Mouse (Mus musculus): ENCODE measurements at regions not wholly inside any gene's neighbourhood (a gene's known extent, or its start where the extent isn't known, plus 50 kb on each side); places are given as distances from the start of the nearest gene placed in this dataset.

DNA sequence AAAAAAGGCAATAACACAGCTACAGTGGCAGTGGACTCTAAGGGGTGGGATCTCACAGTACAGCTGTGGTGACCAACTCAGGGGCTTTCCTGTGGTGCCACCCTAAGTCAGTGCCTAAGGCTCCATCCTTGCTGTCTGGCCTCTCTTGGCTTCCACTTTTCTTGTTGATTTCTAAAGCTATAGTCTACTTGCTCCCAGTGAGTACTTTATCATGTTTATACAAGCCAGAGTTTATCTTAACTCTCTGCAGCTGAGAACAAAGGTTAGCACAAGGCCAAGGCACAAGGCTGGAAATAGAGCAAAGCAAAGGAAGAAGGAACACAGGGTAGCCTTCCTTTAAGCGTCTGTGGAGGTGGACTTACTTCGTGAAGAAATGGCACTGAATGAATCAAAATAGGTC lies 417.5 kb downstream of the Hsfy2 start:
- no peak for DNase-seq (ENCODE audit: extremely low spot score in 1 of 2, low spot score in 2 of 2)
- intact Hi-C loops (cut with DNase I) = no loop called here

DNA sequence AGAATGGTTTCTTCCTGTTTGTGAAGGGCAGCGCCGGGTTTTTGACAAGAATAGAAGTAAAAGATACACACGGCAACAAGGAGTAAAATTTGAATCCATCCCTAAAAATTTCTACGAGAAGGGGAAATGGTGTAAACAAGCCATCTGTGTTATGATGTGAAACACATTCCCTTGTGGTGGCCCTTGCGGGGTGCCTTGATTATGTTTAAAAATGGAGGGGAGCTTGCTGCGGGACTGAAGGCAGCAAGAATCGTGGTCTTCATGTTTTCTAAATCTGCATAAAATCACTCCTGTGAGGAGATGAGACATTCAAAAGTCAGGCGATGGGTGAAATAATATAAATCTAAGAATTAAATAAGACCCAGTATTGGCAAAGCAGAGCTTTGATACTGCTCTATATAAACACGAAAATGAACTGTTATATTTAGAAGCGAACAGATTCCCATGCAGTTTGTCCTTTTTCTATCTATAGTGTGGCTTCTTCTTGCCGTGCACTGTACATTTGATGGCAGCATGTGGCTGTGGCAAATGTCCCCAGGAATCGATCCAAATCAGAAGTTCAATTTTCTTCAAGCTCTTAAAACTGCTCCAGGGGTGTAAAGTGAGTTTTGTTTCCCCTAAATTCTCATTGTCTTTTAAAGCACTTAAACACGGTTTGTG lies 426.4 kb downstream of the Hsfy2 start:
- intact Hi-C loops (cut with DNase I) = no loop called here
- peak in 1 of 2 experiments; percentile 10 for DNase-seq (ENCODE audit: extremely low spot score in 1 of 2, low spot score in 2 of 2)

DNA sequence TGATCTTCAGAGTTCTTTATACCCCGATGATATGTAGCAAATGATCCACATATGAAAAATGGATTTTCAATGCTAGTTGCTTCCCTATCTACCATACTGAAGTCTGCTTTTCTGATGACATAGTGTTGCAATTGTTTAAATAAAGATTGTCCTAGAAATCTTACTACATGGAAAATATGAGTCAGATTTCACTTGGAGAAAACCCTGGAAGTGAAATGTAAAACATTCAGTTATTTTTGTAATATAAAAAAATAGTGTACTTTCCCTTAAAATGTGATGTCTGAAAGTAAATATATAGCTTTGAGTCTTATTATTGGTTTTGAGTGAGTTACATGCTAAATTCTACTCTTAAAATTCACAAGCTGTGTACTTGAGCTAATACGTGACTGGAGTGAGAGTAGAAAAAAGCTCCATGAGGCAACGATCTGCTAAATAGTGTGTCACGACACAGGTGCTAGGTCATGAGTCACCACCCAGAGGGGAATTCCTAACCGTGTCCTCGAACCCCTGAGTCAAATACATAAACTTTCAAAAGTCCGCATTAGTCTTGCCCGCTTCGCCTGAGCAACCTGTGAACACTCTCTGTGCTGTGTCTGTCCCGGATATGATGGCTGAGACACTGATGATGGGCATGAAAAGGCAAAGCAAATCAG lies 430.5 kb downstream of the Hsfy2 start:
- intact Hi-C loops (cut with DNase I) = no loop called here
- no peak for DNase-seq (ENCODE audit: extremely low spot score in 1 of 2, low spot score in 2 of 2)

DNA sequence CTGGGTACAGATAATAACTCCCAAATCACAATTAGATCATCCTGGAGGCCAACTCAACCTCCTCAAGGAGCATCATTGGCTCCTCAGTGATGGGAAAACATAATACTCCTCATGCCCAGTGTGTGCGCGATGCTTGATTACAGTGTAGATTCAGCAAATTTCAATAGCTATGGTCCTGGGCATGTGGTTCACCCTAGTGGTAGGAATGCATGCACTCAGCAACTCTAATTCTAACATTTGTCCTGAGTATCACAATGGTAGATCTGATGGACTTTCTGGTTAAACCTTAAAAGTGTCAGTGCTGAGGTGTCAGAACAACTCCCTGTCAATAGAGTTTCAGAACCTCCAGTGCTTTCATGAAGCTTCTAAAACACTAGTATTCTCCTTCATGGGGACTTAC lies 442.0 kb downstream of the Hsfy2 start:
- intact Hi-C loops (cut with DNase I) = no loop called here
- no peak for DNase-seq (ENCODE audit: extremely low spot score in 1 of 2, low spot score in 2 of 2)

DNA sequence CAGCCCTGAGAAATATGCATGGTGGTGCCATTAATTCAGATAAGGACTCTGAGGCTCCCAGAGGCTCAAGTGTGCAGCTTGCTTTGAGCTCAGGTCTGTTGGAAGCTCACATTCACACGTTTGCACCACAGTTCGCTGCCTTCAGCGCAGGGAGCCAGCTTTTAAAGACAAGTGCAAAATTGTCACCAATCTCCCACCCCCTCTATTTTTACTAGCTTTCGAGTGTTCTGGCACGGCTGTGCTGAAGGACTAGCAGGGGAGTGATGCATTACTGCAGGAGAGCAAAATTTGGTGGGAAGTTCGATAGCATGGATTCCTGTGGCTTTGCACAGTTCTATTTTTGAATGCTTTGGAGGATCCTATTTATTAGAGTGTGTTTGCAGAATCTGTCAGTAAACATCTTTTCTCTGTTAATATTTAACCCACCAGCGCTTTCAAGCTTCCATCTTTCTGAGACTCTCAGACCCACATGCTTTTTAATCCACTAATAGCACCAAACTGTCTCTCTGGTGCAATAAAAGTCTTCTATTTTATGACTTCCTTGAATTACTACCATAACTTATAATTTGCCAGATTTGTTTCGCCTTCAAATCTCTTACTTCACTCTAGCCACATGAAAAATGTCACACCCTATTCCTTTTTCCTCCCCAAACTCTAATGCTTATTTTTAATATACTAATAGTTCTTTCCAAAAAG lies 453.6 kb downstream of the Hsfy2 start:
- intact Hi-C loops (cut with DNase I) = no loop called here
- DNase-seq (ENCODE audit: extremely low spot score in 1 of 2, low spot score in 2 of 2) = no peak

DNA sequence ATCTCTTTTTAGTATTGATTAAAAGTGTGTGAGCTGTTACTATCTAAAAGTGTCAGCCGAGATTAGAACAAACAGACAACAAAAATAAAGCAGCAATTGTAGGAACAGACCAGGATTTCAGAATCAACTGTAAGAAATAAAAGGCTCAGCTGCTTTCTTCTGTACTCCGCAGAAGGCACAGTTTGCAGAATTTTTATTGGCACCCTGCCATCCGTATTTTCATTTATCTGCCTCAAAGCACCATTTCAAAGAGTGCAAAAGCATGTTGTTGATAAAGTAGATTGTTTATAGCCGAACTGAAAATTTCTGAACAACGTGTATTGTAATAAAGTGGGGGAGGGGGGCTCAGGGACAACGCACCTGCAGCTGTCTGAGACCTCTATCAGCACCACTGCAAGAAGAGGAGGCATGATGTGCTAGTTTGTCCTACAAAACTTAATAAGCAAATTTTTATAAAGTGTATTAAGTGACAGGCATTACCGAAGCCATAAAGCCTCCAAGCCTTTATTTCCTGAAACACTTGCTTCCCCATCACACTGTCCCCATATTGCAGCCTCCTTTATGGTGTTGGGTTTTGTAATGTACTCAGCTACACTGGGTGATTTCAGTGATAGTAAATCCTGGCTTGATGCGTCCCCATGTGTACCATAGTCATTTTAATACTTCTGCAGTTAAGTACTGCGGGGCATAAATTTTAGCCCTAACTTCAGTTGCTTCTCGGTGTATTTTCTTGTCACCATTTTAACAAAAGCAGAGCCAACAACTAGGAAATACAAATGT lies 457.8 kb downstream of the Hsfy2 start:
- intact Hi-C loops (cut with DNase I) = no loop called here
- peak in 1 of 2 experiments; percentile 15 for DNase-seq (ENCODE audit: extremely low spot score in 1 of 2, low spot score in 2 of 2)

DNA sequence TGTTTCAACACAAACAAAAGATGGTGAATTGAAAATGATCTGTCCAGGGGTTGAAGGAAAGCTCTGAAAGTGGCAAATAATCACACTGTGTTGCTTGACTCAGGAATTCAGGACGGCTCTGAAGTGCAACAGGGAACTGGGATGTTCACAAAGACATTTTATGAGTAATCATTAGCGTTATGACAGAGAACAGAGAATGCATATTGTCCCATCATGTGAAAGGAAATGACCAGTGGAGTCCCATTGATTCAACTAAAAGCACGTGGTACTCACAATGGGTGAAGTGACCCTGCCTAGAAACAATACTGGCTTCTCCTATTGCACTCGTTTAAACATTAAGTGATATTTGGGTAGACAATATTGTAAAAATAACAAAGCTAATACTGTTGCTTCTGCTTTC lies 466.1 kb downstream of the Hsfy2 start:
- DNase-seq (ENCODE audit: extremely low spot score in 1 of 2, low spot score in 2 of 2) = no peak
- intact Hi-C loops (cut with DNase I) = no loop called here

DNA sequence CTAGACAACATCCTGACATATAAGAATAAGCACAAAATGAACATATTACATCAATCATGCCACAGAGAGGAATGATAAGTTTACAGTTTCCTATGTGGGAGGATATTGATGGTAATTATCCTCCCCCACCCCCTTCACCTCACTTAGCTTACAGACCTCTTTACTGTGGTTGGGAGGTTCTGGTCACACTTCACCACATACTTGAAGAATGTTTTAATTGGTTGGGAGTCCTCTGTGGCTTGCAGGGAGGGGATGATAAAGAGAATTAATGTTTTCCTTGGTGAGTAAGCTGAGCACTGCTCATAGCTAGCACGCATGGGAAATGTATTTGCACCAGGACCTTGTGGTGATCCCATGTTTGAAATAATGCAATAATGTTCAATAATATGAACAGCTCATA lies 468.5 kb downstream of the Hsfy2 start:
- no peak for DNase-seq (ENCODE audit: extremely low spot score in 1 of 2, low spot score in 2 of 2)
- intact Hi-C loops (cut with DNase I) = no loop called here

DNA sequence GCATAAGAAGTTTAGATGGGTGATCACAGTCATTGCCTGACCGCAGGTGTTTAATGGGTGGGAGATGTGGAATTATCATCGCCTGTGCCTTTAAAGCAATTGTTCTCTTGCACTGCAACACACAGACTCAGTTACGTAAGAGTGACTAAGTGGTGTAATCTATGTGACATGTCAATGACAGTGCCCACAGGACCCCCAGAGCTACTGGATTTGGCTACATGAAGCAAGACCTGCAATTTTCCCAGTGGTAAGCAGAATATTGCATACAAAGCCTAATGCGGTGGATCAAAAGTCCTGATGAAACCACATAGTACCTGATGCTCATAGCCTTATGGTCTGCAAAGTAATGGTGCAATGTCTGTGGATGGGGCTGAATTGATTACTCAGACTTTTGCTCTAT lies 469.2 kb downstream of the Hsfy2 start:
- DNase-seq (ENCODE audit: extremely low spot score in 1 of 2, low spot score in 2 of 2) = no peak
- intact Hi-C loops (cut with DNase I) = no loop called here

DNA sequence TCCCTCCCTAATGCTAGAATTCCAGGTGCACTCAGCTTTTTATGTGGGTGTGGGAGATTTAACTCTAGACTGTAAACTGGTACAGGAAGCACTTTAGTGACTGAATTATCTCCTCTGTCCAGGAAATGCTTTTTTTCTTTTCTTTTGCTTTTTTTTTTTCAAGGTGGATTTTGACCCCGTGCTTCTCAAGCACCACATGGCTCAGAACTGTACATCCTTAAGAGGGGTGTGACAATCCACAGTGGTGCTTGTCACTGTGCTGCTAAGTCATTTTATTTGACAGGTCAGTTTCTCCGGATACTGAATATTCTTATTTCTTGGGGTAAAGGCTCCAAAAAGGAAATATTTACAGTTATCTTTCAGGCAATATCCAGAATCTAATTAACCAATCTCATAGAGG lies 472.0 kb downstream of the Hsfy2 start:
- no peak for DNase-seq (ENCODE audit: extremely low spot score in 1 of 2, low spot score in 2 of 2)

DNA sequence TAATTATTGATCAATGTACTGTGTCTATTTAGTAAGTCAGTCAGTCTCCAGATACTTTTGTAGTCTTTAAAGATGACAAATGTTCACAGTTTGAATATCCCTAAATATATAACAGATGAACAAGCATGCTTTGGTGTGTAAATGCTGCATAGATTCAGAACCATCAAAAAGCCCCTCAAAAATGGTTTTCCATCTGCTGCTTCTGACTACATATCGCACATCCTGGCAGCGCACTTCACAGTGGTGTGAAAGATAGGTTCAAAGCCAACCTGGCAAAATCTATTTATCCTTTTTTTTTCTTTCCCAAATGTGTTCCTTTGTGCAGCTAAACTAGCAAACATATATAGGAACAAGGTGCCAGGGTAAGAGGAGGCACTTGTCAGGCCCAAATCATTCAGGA lies 472.9 kb downstream of the Hsfy2 start:
- DNase-seq (ENCODE audit: extremely low spot score in 1 of 2, low spot score in 2 of 2) = no peak
- intact Hi-C loops (cut with DNase I) = no loop called here

More for the DNA sequence above, 472.0 kb downstream of the Hsfy2 start:
- intact Hi-C loops (cut with DNase I) = no loop called here

DNA sequence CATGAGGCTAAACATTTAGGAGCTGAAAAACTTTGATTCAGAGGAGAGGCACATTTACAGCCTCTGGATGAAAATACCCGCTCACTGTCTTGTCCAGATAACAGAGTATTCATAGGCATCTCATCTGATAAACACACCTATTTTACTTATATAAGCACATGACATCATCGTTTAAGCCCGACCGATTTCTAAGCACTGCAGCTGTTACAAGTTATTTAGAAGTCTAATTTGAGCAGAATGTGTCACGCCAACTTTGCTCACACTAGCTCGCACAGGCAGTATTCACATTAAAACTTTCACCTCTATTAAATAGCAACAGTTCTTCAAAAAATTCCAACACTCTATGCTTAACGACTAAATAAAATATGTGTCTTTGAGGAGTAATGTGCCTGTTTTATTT lies 506.3 kb downstream of the Hsfy2 start:
- no peak for DNase-seq (ENCODE audit: extremely low spot score in 1 of 2, low spot score in 2 of 2)
- intact Hi-C loops (cut with DNase I) = no loop called here

DNA sequence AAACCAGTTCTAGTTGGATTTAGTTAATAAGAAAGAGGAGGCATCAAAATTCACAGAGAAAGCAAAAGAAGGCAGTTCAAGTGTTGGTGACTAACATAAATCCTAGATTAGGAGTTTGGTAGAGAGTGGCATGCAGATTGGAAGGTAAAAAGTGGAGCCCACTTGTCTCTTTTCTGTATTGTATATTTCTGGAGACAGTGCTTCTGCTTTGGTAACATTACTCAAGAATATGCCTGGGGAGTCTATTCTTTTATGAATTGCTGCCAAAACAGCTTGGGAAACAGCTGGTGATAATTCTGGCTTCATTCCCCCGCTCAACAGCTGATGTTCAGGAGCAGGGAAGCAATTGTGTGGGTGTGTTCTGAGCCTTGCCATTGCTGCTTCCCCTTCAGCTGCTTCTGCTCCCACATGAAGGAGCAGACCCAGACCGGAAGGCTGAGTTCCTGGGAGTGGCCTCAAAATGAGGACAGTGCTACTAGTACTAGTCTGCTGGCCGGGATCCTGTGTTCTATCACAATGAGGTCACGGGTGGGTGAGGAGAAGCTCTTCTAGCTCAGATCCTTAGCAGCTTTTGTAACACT lies 547.9 kb downstream of the Hsfy2 start:
- peak; percentile 53 to 59 for DNase-seq (ENCODE audit: extremely low spot score in 1 of 2, low spot score in 2 of 2)
- intact Hi-C loops (cut with DNase I) = no loop called here

DNA sequence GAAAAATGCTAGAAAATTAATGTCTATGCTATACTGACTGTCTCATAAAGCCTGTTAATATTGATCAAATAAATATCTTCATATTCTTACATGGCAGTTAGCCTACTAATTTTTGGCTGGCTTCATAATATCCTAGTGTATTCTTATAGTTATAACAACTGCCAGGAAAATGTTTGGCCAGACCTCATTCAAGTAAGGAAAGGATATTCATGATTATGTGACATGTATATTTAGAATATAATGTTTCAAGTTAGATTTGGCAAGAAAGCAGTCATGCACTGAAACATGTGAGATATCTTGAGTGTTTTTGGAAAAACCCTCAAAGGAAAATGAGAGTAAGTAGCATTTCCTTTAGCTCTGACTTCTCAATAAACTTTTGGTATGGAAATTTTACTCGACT lies 548.9 kb downstream of the Hsfy2 start:
- DNase-seq (ENCODE audit: extremely low spot score in 1 of 2, low spot score in 2 of 2) = no peak
- intact Hi-C loops (cut with DNase I) = no loop called here

DNA sequence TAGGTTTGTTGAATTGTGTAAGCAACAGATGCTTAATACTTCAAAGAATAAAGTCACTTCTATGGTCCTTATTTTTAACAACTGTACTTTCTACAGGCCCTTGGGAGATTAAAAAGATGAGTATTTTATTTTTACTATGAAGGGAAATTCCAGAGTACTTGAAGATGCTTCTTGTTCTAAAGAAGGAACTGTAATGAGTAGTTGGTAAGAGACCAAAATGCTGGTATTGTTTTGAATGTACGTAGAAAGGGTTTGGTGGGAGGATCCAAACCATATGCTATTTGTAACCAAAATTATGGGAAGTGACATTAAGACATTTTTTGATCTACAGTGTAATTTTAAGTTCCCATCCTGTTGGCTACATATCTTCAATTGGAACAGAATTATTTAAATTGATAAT lies 560.5 kb downstream of the Hsfy2 start:
- intact Hi-C loops (cut with DNase I) = no loop called here
- DNase-seq (ENCODE audit: extremely low spot score in 1 of 2, low spot score in 2 of 2) = no peak

DNA sequence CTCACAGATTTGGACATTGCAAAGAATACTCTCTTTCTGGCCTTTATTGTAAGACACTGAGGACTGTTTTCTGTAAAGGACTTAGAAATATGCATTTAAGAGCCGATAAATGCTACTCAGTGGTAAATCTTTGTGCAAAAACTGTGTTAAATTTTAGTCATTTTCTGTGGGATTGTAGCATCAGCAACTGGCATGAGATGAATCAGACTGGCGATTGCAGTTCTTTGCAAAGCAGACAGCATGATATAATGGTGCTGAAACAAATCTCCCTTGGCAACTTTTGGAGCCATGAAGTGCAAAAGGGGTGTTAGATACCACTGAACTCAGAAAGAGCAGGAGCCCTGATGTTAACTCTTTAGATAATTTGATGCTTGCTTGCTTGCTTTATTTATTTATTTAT lies 565.0 kb downstream of the Hsfy2 start:
- DNase-seq (ENCODE audit: extremely low spot score in 1 of 2, low spot score in 2 of 2) = no peak
- intact Hi-C loops (cut with DNase I) = no loop called here

DNA sequence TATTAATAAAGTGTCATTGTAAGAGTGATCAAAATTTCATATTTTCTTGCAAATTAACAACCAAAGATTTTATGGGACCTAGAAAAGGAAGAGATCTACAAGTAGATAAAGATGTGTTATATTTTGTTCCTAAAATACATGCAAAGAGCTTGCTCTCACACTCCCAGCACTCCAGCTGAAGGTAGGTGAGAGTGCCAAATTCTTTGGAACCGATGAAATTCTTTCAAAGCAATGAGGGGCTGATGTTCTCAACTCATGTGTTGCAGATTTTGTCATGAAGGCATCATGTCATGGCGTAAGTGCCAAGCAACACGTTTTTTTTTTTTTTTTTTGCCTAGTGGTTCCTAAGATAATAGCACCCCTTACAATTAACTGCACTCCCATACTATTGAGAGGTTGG lies 573.8 kb downstream of the Hsfy2 start:
- DNase-seq (ENCODE audit: extremely low spot score in 1 of 2, low spot score in 2 of 2) = no peak

More for the DNA sequence above, 573.8 kb downstream of the Hsfy2 start:
- intact Hi-C loops (cut with DNase I) = no loop called here

Measured in left cerebral cortex, postnatal 10 days (tissue).